Mouse (Mus musculus) spleen, postnatal 4 days (tissue): ENCODE data around the gene Chsy1.

Source experiments
- DNase-seq, 2 experiments: peaks; one replicate each; pipeline ENCODE4 v3.0.0; 2022; ENCODE audit warnings: low spot score in 2 of 2

Gene Chsy1

GRCm38 (mm10) chr7:66108961-66109854 lies at the start of gene Chsy1:
TSS of gene Chsy1 (plus strand) at chr7:66109515.
- DNase-seq, result peak; percentile 86 to 93

- peak; percentile 84 to 93 for DNase-seq
Observed at GRCm38 (mm10) chr7:66060066-66060956, 49.0 kb upstream of the Chsy1 start.

GRCm38 (mm10) chr7:66061057-66061456 lies 48.3 kb upstream of the Chsy1 start:
- DNase-seq, result no peak

GRCm38 (mm10) chr7:66076411-66076810 lies 32.9 kb upstream of the Chsy1 start:
- no peak for DNase-seq

GRCm38 (mm10) chr7:66079364-66080230 lies 29.7 kb upstream of the Chsy1 start, which contains the start of gene Selenos:
TSS of gene Selenos (plus strand) at chr7:66079649.
- DNase-seq, result peak; percentile 95 to 96

- no peak for DNase-seq
Observed at GRCm38 (mm10) chr7:66080231-66080613, 29.1 kb upstream of the Chsy1 start.

- no peak for DNase-seq
Observed at GRCm38 (mm10) chr7:66083757-66084156, 25.6 kb upstream of the Chsy1 start.

GRCm38 (mm10) chr7:66084546-66084945 lies 24.8 kb upstream of the Chsy1 start:
- no peak for DNase-seq

- no peak for DNase-seq
Observed at GRCm38 (mm10) chr7:66087652-66088051, 21.7 kb upstream of the Chsy1 start.

GRCm38 (mm10) chr7:66088077-66088476 lies 21.2 kb upstream of the Chsy1 start:
- DNase-seq, result no peak

GRCm38 (mm10) chr7:66090676-66091190 lies 18.6 kb upstream of the Chsy1 start:
- DNase-seq, result no peak

- no peak for DNase-seq
Observed at GRCm38 (mm10) chr7:66091553-66091952, 17.8 kb upstream of the Chsy1 start.

- no peak for DNase-seq
Observed at GRCm38 (mm10) chr7:66092656-66093055, 16.7 kb upstream of the Chsy1 start.

GRCm38 (mm10) chr7:66094141-66094540 lies 15.2 kb upstream of the Chsy1 start:
- no peak for DNase-seq

- no peak for DNase-seq
Observed at GRCm38 (mm10) chr7:66098803-66099202, 10.5 kb upstream of the Chsy1 start.

GRCm38 (mm10) chr7:66101866-66102265 lies 7.4 kb upstream of the Chsy1 start:
- DNase-seq, result no peak

GRCm38 (mm10) chr7:66104531-66104930 lies 4.8 kb upstream of the Chsy1 start:
- DNase-seq, result no peak

- no peak for DNase-seq
Observed at GRCm38 (mm10) chr7:66105771-66106170, 3.5 kb upstream of the Chsy1 start.

- DNase-seq, result no peak
Observed at GRCm38 (mm10) chr7:66106581-66107056, 2.7 kb upstream of the Chsy1 start.

GRCm38 (mm10) chr7:66107206-66107605 lies 2.1 kb upstream of the Chsy1 start:
- no peak for DNase-seq

GRCm38 (mm10) chr7:66107930-66108329 lies 1.4 kb upstream of the Chsy1 start:
- peak in 1 of 2 experiments; percentile 38 for DNase-seq
